Mouse (Mus musculus): ENCODE results near the gene Rcan2.
A peak's percentile ranks its signal among the peaks of the same experiment; 100 is the strongest.

The Rcan2 gene

DNA sequence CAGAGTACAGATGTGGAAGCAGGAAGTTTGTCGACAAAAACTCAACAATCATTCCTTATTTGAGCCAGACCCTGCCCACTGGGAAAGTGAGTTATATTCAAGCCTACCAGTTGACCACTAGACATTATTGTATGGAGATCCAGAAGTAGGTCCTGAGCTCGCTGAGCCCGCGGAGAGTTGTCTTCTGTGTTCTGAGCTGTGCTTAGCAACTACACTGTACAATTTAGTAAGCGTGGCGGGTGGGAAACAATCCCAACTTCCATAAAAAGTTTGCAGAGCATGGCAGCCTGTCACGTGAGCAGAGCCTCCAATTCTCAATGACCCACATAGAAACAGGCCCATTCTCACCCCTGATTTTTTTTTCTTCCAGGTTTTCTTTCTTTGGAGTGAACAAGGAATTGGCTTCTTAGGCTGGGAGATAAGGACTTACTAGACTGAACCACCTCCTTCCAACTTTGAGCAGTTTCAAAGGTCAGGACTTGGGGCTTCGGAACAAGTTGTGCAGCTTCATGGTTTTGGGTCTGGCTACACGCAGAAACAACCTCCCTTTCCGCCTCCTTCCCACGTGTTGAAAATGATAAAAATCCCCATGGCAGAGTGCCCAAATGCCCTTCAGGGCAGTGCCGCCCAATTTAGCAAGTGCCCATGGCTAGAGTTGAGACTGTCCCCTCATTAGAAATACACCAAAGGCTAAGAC lies 276.1 kb downstream of the Rcan2 start:
- no peak for DNase-seq (ENCODE audit: low spot score)

DNA sequence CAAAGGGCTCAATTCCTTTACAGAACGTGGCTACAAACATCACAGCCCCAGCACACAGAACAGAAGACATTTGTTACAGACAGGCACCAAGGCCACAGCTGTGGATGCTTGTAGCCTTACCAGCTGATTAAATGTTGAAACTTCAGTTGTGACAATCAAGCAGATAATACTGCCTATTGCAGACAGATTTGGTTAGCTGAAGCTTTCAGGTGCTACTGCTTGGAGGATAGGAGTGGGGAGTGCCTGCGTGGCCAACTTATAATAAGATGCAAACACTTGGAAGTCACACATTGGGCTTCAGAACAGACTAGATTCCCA lies 276.7 kb downstream of the Rcan2 start:
- no peak for DNase-seq (ENCODE audit: low spot score)

DNA sequence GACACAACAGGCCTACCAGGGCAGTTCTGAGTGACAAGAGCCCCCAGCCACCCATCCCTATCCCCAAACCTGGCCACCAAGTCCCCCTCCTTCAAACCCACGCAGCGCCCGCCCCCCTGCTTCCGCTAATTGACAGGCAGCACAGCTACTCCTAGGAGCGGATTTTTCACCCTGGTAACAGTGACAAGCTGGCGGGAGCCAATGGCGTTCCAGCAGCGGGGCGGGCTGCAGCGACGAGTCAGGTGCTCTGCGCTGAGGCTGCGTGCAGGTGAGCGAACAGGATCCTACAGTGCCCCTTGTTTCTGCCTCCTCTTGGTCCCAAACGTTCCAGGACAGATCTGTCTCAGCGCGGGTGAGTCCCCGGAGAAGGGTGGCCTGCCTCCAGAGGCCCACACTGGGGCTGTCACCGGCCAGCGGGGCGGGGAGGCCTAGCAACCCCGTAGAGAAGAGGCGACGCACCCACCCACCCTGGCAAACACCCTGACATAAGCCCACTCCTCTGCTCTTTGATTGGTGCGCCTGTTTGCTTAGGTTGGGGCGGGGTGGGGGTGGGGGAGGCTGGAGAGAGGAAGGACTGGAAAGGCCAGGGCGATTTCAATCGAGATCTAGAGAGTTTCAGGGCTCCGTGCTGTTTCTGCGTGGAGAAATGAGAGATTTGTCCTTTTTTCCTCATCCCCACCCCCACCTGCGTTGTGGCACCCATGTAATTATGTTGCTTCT lies 277.6 kb downstream of the Rcan2 start, which contains the start of gene Enpp5:
Gene Enpp5, plus strand, starts transcription at position 183 of the 720 bp plus-strand sequence.
- peak; percentile 67 for DNase-seq (ENCODE audit: low spot score)

DNA sequence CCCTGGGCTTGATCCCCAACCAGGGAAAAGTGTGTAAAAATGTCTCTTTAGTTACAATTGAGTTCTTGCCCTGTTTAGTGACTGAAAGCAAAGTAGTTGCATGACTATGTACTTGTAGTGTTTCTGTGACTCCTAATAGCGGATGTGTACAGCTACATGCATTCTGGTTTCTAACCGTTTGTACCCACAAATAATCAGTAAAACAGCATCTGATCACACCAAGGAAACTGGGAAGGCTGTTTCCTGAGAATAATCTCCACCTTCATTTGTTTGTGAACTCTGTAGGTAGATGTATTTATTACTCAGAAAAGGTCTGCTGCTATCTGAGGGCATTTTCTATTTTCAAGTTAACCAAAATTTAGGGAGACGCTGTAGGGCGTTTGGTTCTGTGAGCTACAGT lies 282.0 kb downstream of the Rcan2 start:
- DNase-seq (ENCODE audit: low spot score): no peak

DNA sequence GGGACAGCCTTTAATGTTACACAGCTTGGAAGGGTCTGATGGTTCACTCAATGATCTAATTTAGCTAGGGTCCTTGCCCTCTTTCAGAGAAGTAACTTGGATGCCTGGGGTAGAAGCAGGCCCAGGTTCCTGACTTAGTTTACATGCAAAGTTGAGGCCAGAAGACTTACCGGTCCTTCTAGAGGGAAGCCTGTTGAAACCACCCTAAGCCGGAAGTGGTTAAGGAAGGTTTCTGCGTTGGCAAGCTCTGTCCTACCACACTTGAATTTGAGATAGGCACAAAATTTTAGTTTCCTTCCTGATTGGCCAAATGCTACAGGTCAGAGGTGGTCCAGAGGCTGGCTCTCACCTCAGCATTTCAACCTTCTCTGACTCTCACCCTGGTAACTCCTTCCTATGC lies 287.1 kb downstream of the Rcan2 start:
- no peak for DNase-seq (ENCODE audit: low spot score)

All from ovary, adult 18-20 months (tissue).